Mouse (Mus musculus): ENCODE results near the gene Klhl29. TPM values are rescaled to one million over a fixed set of nuclear protein-coding genes. Genes with fewer than 3 reads are reported as not detected.

Klhl29 gene
- polyA plus RNA-seq, 1 experiment from 2014 or later, result 9.5 TPM

DNA sequence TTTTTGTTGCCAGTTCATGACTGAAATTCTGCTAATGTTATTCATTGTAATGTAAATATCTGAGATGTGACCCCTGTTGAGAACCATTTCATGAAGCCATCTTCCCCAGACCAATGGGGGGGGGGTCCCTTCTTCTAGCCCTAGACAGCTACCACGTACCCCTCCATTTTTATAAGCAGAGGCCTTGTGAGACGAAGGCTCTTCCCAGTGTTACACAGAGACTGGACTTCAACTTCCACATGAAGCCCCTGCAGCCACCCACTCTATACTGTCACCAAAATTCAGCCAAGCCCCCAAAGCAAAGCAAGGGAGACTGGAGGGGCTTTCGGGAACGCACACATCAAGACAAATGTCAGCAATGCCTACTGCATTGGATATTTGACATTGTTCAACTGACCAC is 6.1 kb downstream of the Klhl29 start:
- Histone ChIP-seq H3K27ac (replicated peaks; ENCODE audit: low read depth, low read length) (no peak overlapping the region), H3K9ac (replicated peaks; ENCODE audit: low read length) (no peak overlapping the region), H3K4me2 (ENCODE audit: low read length) (no peak overlapping the region), H3K27me3 (ENCODE audit: control insufficient read depth, insufficient read depth, low read length) (no peaks in the 10 kb centered on the region), H3K9me3 (ENCODE audit: control insufficient read depth, low read length) (no peaks in the 10 kb centered on the region), H3K36me3 (ENCODE audit: control insufficient read depth, insufficient read depth, low read length) (no peaks in the 10 kb centered on the region), H3K4me3 (replicated peaks; ENCODE audit: low read depth, low read length) (no peak overlapping the region), H3K4me1 (ENCODE audit: control insufficient read depth, insufficient read depth, low read length) (peaks cover 11% of the 10 kb centered on the region; the same call in 1 of the 2 replicates)
- WGBS, result 91% methylated on average over 4 of the region's 4 CpGs
- ATAC-seq (ENCODE audit: low FRiP score, low TSS enrichment) (no peak), DNase-seq (no peak)

- Histone ChIP-seq H3K27ac (replicated peaks; ENCODE audit: low read depth, low read length) (no peak overlapping the region), H3K27me3 (ENCODE audit: control insufficient read depth, insufficient read depth, low read length) (no peaks in the 10 kb centered on the region), H3K4me2 (ENCODE audit: low read length) (no peak overlapping the region), H3K4me3 (replicated peaks; ENCODE audit: low read depth, low read length) (no peak overlapping the region), H3K4me1 (ENCODE audit: control insufficient read depth, insufficient read depth, low read length) (0 out of 2 replicates have a peak, but pooled peaks cover 2% of the 10 kb centered on the region), H3K9me3 (ENCODE audit: control insufficient read depth, low read length) (no peaks in the 10 kb centered on the region), H3K9ac (replicated peaks; ENCODE audit: low read length) (no peak overlapping the region), H3K36me3 (ENCODE audit: control insufficient read depth, insufficient read depth, low read length) (no peaks in the 10 kb centered on the region)
- ATAC-seq (ENCODE audit: low FRiP score, low TSS enrichment) (no peak), DNase-seq (no peak)
- WGBS, result 87% methylated on average over 3 of the region's 3 CpGs
These were observed 10.6 kb downstream of the Klhl29 start for GRCm38 (mm10) chr12:5364836-5365235.

GRCm38 (mm10) chr12:5363961-5364634 is 11.4 kb downstream of the Klhl29 start:
- DNase-seq, result no peak
- H3K4me2 ChIP-seq (ENCODE audit: low read length), result no peak overlapping the region
- 68% methylated on average over 17 of the region's 17 CpGs for WGBS

DNA sequence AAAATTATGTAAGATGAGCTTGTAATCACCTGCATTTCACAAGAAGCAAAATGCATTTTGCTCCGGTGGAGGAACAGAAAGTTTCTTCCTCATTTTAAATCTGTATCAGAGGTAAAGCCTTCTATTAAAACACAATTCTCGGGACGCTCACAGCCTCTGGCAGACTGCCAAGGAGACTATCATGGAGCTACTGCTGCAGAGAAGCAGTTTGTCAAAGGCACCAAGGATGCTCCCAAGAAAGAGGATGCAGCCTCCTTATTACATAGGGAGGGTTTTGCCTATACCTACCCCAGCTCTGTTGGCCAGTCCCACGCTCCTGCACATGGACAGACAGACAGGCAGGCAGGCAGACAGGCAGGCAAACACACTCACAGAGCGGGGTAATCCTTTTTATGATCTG is 16.4 kb downstream of the Klhl29 start:
- Histone ChIP-seq H3K4me1 (ENCODE audit: control insufficient read depth, insufficient read depth, low read length) (0 out of 2 replicates have a peak, but pooled peaks cover 8% of the 10 kb centered on the region), H3K36me3 (ENCODE audit: control insufficient read depth, insufficient read depth, low read length) (no peaks in the 10 kb centered on the region), H3K9me3 (ENCODE audit: control insufficient read depth, low read length) (no peaks in the 10 kb centered on the region), H3K27ac (replicated peaks; ENCODE audit: low read depth, low read length) (peak overlapping the region; percentile 63), H3K27me3 (ENCODE audit: control insufficient read depth, insufficient read depth, low read length) (no peaks in the 10 kb centered on the region), H3K9ac (replicated peaks; ENCODE audit: low read length) (no peak overlapping the region), H3K4me2 (ENCODE audit: low read length) (no peak overlapping the region), H3K4me3 (replicated peaks; ENCODE audit: low read depth, low read length) (no peak overlapping the region)
- peak; percentile 88 for DNase-seq
- 31% methylated on average over 5 of the region's 5 CpGs for WGBS
- ATAC-seq (ENCODE audit: low FRiP score, low TSS enrichment), result no peak; the same call in 1 of the 2 replicates

More at GRCm38 (mm10) chr12:5363961-5364634, 11.4 kb downstream of the Klhl29 start:
- Histone ChIP-seq H3K4me3 (replicated peaks; ENCODE audit: low read depth, low read length) (no peak overlapping the region), H3K4me1 (ENCODE audit: control insufficient read depth, insufficient read depth, low read length) (0 out of 2 replicates have a peak, but pooled peaks cover 5% of the 10 kb centered on the region), H3K9ac (replicated peaks; ENCODE audit: low read length) (no peak overlapping the region), H3K27me3 (ENCODE audit: control insufficient read depth, insufficient read depth, low read length) (no peaks in the 10 kb centered on the region), H3K27ac (replicated peaks; ENCODE audit: low read depth, low read length) (no peak overlapping the region), H3K9me3 (ENCODE audit: control insufficient read depth, low read length) (no peaks in the 10 kb centered on the region), H3K36me3 (ENCODE audit: control insufficient read depth, insufficient read depth, low read length) (no peaks in the 10 kb centered on the region)
- ATAC-seq (ENCODE audit: low FRiP score, low TSS enrichment), result no peak

DNA sequence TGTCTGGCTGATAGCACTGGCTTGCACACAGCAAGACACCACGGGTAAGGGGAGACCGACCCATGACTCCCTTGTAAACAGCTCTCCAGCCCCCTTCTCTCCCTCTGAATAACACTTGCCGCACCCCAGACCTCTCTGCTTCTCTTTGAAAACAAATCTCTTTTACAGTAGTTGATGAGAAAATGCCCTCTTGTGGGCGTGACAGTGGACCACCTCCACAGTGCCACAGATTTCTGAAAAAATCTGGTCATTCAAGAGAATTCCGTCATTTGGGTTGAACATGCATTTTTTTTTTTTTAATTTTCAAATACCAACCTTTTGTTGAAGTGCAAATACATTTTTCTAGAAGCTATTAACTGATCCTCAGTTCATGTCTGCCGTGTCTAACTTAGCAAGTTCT is 17.0 kb downstream of the Klhl29 start:
- 57% methylated on average over 6 of the region's 6 CpGs for WGBS
- Histone ChIP-seq H3K4me2 (ENCODE audit: low read length) (no peak overlapping the region), H3K36me3 (ENCODE audit: control insufficient read depth, insufficient read depth, low read length) (no peaks in the 10 kb centered on the region), H3K9ac (replicated peaks; ENCODE audit: low read length) (no peak overlapping the region), H3K4me3 (replicated peaks; ENCODE audit: low read depth, low read length) (no peak overlapping the region), H3K9me3 (ENCODE audit: control insufficient read depth, low read length) (no peaks in the 10 kb centered on the region), H3K27ac (replicated peaks; ENCODE audit: low read depth, low read length) (no peak overlapping the region), H3K27me3 (ENCODE audit: control insufficient read depth, insufficient read depth, low read length) (no peaks in the 10 kb centered on the region), H3K4me1 (ENCODE audit: control insufficient read depth, insufficient read depth, low read length) (0 out of 2 replicates have a peak, but pooled peaks cover 6% of the 10 kb centered on the region)
- DNase-seq (peak; percentile 36), ATAC-seq (ENCODE audit: low FRiP score, low TSS enrichment) (no peak)

DNA sequence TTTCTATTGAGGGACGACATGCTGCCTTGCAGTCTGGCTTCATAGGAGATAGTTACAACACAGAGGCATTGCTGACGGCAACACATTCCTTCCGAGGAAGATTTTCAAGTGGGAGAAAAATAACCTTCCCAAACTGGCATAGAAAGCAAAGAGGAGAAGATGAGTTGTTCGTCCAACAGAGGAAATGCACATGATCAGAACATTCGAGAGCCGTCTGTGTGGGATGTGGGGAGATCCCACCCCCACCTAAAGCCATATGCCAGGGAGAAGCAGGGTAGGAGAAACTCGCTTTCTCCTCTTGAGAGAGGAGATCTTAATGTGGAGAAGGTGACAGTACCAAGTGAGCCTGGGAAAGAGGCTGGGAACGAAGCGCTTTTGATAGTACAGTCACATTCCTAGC is 22.1 kb downstream of the Klhl29 start:
- ATAC-seq (ENCODE audit: low FRiP score, low TSS enrichment), result no peak
- Histone ChIP-seq H3K27me3 (ENCODE audit: control insufficient read depth, insufficient read depth, low read length) (no peaks in the 10 kb centered on the region), H3K4me1 (ENCODE audit: control insufficient read depth, insufficient read depth, low read length) (0 out of 2 replicates have a peak, but pooled peaks cover 3% of the 10 kb centered on the region), H3K9ac (replicated peaks; ENCODE audit: low read length) (no peak overlapping the region), H3K4me3 (replicated peaks; ENCODE audit: low read depth, low read length) (no peak overlapping the region), H3K4me2 (ENCODE audit: low read length) (no peak overlapping the region), H3K9me3 (ENCODE audit: control insufficient read depth, low read length) (no peaks in the 10 kb centered on the region), H3K27ac (replicated peaks; ENCODE audit: low read depth, low read length) (no peak overlapping the region), H3K36me3 (ENCODE audit: control insufficient read depth, insufficient read depth, low read length) (no peaks in the 10 kb centered on the region)
- 93% methylated on average over 9 of the region's 9 CpGs for WGBS
- no peak for DNase-seq

DNA sequence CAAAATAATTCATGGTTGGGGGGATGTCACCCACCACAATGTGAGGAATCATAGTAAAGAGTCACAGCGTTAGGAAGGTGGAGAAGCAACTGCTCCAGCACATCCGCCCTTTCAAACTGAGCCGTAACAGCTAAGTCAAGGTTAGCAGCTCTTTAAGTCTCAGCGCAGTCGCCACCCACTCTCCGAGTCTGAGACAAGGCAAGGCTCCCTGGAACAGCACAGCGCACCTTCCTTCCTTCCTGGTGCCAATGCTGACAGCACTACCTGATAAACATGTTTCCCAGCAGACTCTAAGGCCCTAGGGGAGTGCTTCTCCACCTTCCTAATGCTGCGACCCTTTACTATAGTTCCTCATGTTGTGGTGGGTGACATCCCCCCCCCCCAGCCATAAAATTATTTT is 22.7 kb downstream of the Klhl29 start:
- WGBS, result 94% methylated on average over 8 of the region's 8 CpGs
- Histone ChIP-seq H3K27ac (replicated peaks; ENCODE audit: low read depth, low read length) (no peak overlapping the region), H3K9ac (replicated peaks; ENCODE audit: low read length) (no peak overlapping the region), H3K4me3 (replicated peaks; ENCODE audit: low read depth, low read length) (no peak overlapping the region), H3K9me3 (ENCODE audit: control insufficient read depth, low read length) (no peaks in the 10 kb centered on the region), H3K27me3 (ENCODE audit: control insufficient read depth, insufficient read depth, low read length) (no peaks in the 10 kb centered on the region), H3K36me3 (ENCODE audit: control insufficient read depth, insufficient read depth, low read length) (no peaks in the 10 kb centered on the region), H3K4me2 (ENCODE audit: low read length) (no peak overlapping the region), H3K4me1 (ENCODE audit: control insufficient read depth, insufficient read depth, low read length) (0 out of 2 replicates have a peak, but pooled peaks cover 3% of the 10 kb centered on the region)
- DNase-seq (no peak), ATAC-seq (ENCODE audit: low FRiP score, low TSS enrichment) (no peak)

- Histone ChIP-seq H3K9ac (replicated peaks; ENCODE audit: low read length) (no peak overlapping the region), H3K9me3 (ENCODE audit: control insufficient read depth, low read length) (no peaks in the 10 kb centered on the region), H3K4me1 (ENCODE audit: control insufficient read depth, insufficient read depth, low read length) (0 out of 2 replicates have a peak, but pooled peaks cover 3% of the 10 kb centered on the region), H3K4me2 (ENCODE audit: low read length) (no peak overlapping the region), H3K27me3 (ENCODE audit: control insufficient read depth, insufficient read depth, low read length) (no peaks in the 10 kb centered on the region), H3K36me3 (ENCODE audit: control insufficient read depth, insufficient read depth, low read length) (no peaks in the 10 kb centered on the region), H3K4me3 (replicated peaks; ENCODE audit: low read depth, low read length) (no peak overlapping the region), H3K27ac (replicated peaks; ENCODE audit: low read depth, low read length) (no peak overlapping the region)
- DNase-seq (no peak), ATAC-seq (ENCODE audit: low FRiP score, low TSS enrichment) (no peak)
- WGBS, result 88% methylated on average over 11 of the region's 11 CpGs
These were observed 24.8 kb downstream of the Klhl29 start for GRCm38 (mm10) chr12:5350491-5351285.

All from midbrain, embryonic 14.5 days (tissue).